21 mouse cellular contexts compared by ENCODE assay signal in the genomic region with DNA sequence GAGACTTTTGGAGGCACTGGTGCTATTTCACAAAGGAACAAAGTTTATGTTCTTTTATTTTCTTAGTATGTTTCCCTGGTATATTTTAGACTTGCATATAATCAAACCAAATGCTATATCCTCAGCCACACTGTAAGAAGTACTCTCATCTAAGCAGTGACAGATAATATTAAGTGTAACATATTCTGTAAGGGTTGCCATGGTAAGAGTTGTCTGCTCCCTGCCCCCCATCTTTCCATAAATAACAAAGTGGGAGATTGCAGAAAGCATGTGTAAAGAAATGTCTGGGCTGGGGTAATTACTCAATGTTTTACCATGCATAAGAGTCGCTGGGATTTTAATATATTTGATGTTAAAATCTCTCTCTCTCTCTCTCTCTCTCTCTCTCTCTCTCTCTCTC.
"Had no signal": no experiment of that assay in that cellular context is flagged by ENCODE, and none has a peak within 500 bp of the region (broad histone marks: within the 10 kb centered on the region; RNA-seq: fewer than 3 reads in every experiment).

No protein-coding gene starts in this region.

- DNase-seq: kidney, adult 2 months; kidney, postnatal 25 days; layer of hippocampus, adult 9-11 months; liver; liver, embryonic 13.5 days; lung, adult 2 months; lung, postnatal 14 days; retina, postnatal 1 day; right cerebral cortex, postnatal 25 days; spleen, adult 18-20 months; thymus, postnatal 25 days had no signal

- H3K9ac ChIP-seq: limb, embryonic 13.5 days; liver, embryonic 13.5 days; midbrain, embryonic 12.5 days; neural tube, embryonic 13.5 days; stomach, embryonic 15.5 days had no signal

- H3K27me3 ChIP-seq: limb, embryonic 13.5 days; liver, embryonic 13.5 days; midbrain, embryonic 12.5 days; neural tube, embryonic 13.5 days; stomach, embryonic 15.5 days had no signal

- H3K9me3 ChIP-seq: limb, embryonic 10.5 days; limb, embryonic 13.5 days; liver, embryonic 13.5 days; midbrain, embryonic 12.5 days; neural tube, embryonic 13.5 days; stomach, embryonic 15.5 days had no signal

- H3K27ac ChIP-seq: kidney, postnatal 0 days; layer of hippocampus, adult 2 months; limb, embryonic 10.5 days; limb, embryonic 13.5 days; liver, embryonic 13.5 days; macrophage; midbrain, embryonic 12.5 days; neural tube, embryonic 13.5 days; stomach, embryonic 15.5 days had no signal

- H3K4me1 ChIP-seq: limb, embryonic 10.5 days; limb, embryonic 13.5 days; liver, embryonic 13.5 days; midbrain, embryonic 12.5 days; neural tube, embryonic 13.5 days; stomach, embryonic 15.5 days had no signal

- H3K4me2 ChIP-seq: limb, embryonic 13.5 days; liver, embryonic 13.5 days; midbrain, embryonic 12.5 days; neural tube, embryonic 13.5 days; stomach, embryonic 15.5 days had no signal

- H3K4me3 ChIP-seq: layer of hippocampus, adult 2 months; limb, embryonic 10.5 days; limb, embryonic 13.5 days; liver, embryonic 13.5 days; midbrain, embryonic 12.5 days; myocyte; neural tube, embryonic 13.5 days; stomach, embryonic 15.5 days had no signal

- ATAC-seq: midbrain, embryonic 16.5 days had no signal

- H3K36me3 ChIP-seq: limb, embryonic 10.5 days; limb, embryonic 13.5 days; liver, embryonic 13.5 days; midbrain, embryonic 12.5 days; neural tube, embryonic 13.5 days; stomach, embryonic 15.5 days had no signal
